Mouse (Mus musculus) stomach, postnatal 0 days (tissue): ENCODE measurements around the gene Gm10643. TPM values are rescaled to one million over a fixed set of nuclear protein-coding genes. Genes with fewer than 3 reads are reported as not detected.

Experiments used
- ATAC-seq: fragments of 200-750 bp; cut with Nextera tagmentation; 2 replicates; pipeline ENCODE4 v1.8.0; 2017; ENCODE audit not compliant: low FRiP score, low TSS enrichment
- DNase-seq: peaks from one replicate; pipeline ENCODE4 v3.0.0-alpha.2; 2016; ENCODE audit warnings: low spot score
- H3K27ac ChIP-seq: fragments of 300-500 bp; sonication (generic); replicated peaks from 2 replicates; pipeline ENCODE4 v1.5.1; 2014; ENCODE audit warnings: mild to moderate bottlenecking, control low read depth
- H3K27me3 ChIP-seq: fragments of 300-500 bp; sonication (generic); 2 replicates; pipeline ENCODE4 v1.6.1; 2014; ENCODE audit warnings: low read length; ENCODE audit not compliant: control insufficient read depth, insufficient read depth
- H3K36me3 ChIP-seq: fragments of 300-500 bp; sonication (generic); 2 replicates; pipeline ENCODE4 v1.6.1; 2014; ENCODE audit warnings: low read length, mixed read lengths; ENCODE audit not compliant: control insufficient read depth, insufficient read depth
- H3K4me1 ChIP-seq: fragments of 300-500 bp; sonication (generic); replicated peaks from 2 replicates; pipeline ENCODE4 v1.6.1; 2014; ENCODE audit warnings: antibody characterized with exemption; ENCODE audit not compliant: control insufficient read depth, insufficient read depth
- H3K4me2 ChIP-seq: fragments of 300-500 bp; sonication (generic); replicated peaks from 2 replicates; pipeline ENCODE4 v1.6.1; 2014; ENCODE audit warnings: low read depth, mild to moderate bottlenecking, control low read depth, moderate library complexity
- H3K4me3 ChIP-seq: fragments of 300-500 bp; sonication (generic); 2 replicates; pipeline ENCODE4 v1.5.1; 2014; ENCODE audit warnings: low read depth, low read length, control low read depth
- H3K9ac ChIP-seq: fragments of 300-500 bp; sonication (generic); 2 replicates; pipeline ENCODE4 v1.6.1; 2014; ENCODE audit warnings: mild to moderate bottlenecking, low read length, control low read depth, mixed read lengths
- H3K9me3 ChIP-seq: fragments of 300-500 bp; sonication (generic); 2 replicates; pipeline ENCODE4 v1.6.1; 2016; ENCODE audit warnings: low read length; ENCODE audit not compliant: control insufficient read depth
- CTCF ChIP-seq: IDR thresholded peaks from 2 replicates; pipeline ENCODE4 v1.5.1; 2016; ENCODE audit warnings: antibody characterized with exemption, low read depth, mild to moderate bottlenecking, moderate library complexity
- EP300 ChIP-seq: optimal IDR thresholded peaks from 2 replicates; pipeline ENCODE3; 2016; ENCODE audit warnings: antibody characterized with exemption
- WGBS: fragments of 180-500 bp; shearing (Covaris S2); extraction: QIAGEN DNeasy Blood & Tissue Kit; methylation state at CpG from one replicate; pipeline ENCODE4 v1.1.7; 2014; 5-methylcytosine and 5-hydroxymethylcytosine counted together
- polyA plus RNA-seq: library from polyadenylated mRNA; unstranded; fragments of >200 nt; fragmentation: Nextera tagmentation; extraction: Ambion mirVana; gene quantifications from 2 replicates; pipeline ENCODE4 v1.2.1, GENCODE M21; 2015

Gm10643 gene
- polyA plus RNA-seq, 1 experiment from 2014 or later = 0.96 TPM

DNA sequence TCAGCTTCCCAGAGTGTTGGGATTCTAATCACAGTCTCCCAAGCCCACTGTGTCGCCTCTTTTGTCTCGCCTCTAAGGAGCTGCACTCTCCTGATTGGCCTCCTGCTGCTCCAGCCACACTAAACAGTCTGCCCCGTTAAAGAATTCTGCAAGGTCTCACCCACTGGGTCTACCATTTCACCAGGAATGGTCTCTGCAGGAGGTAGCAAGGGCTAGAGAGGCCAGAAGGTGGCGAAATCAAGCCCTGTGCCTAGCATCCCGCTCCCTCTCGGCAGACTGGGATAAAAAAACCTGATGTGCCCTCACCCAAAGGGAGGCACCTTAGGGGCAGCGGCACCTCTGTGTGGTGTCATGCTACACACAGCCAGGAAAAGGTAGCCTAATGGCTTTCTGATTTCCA is 20.8 kb downstream of the Gm10643 start:
- Histone ChIP-seq H3K9me3 (no peaks in the 10 kb centered on the region), H3K27ac (no peak overlapping the region), H3K27me3 (peaks cover 4% of the 10 kb centered on the region; the same call in 1 of the 2 replicates), H3K4me2 (no peak overlapping the region), H3K36me3 (no peaks in the 10 kb centered on the region), H3K4me3 (no peak overlapping the region), H3K9ac (no peak overlapping the region), H3K4me1 (no peaks in the 10 kb centered on the region)
- DNase-seq (no peak), ATAC-seq (no peak)
- 17% methylated on average over 7 of the region's 7 CpGs for WGBS
- no peak for TF ChIP-seq EP300
- TF ChIP-seq CTCF = peak; percentile 35

- WGBS = 33% methylated on average over 12 of the region's 12 CpGs
- Histone ChIP-seq H3K36me3 (no peaks in the 10 kb centered on the region), H3K9ac (no peak overlapping the region), H3K9me3 (no peaks in the 10 kb centered on the region), H3K4me2 (peak overlapping the region; percentile 61), H3K27ac (no peak overlapping the region), H3K27me3 (peaks cover 4% of the 10 kb centered on the region; the same call in 1 of the 2 replicates), H3K4me3 (no peak overlapping the region), H3K4me1 (no peaks in the 10 kb centered on the region)
- no peak for DNase-seq
- no peak for ATAC-seq
- TF ChIP-seq EP300 (no peak), CTCF (no peak)
Measured at GRCm38 (mm10) chr8:84042948-84043342, 22.0 kb downstream of the Gm10643 start.

- WGBS = 7% methylated on average over 40 of the region's 40 CpGs
- TF ChIP-seq CTCF (peak; percentile 82), EP300 (no peak)
- ATAC-seq (peak; percentile 82), DNase-seq (peak; percentile 74)
- 0 out of 2 replicates have a peak within 1 kb of the TSS, but pooled peaks have one; percentile 23 for H3K9ac ChIP-seq
- peak within 1 kb of the TSS; percentile 61 for H3K4me2 ChIP-seq
- no peaks in the 10 kb centered on the region for H3K9me3 ChIP-seq
- H3K4me1 ChIP-seq = no peaks in the 10 kb centered on the region
- no peaks in the 10 kb centered on the region for H3K36me3 ChIP-seq
- peak within 1 kb of the TSS; percentile 32 for H3K4me3 ChIP-seq
- H3K27ac ChIP-seq = no peak within 1 kb of the TSS
- peaks cover 4% of the 10 kb centered on the region; the same call in 1 of the 2 replicates for H3K27me3 ChIP-seq
Measured at GRCm38 (mm10) chr8:84042066-84042947, 22.6 kb downstream of the Gm10643 start, which contains the start of gene Il27ra. Gene Il27ra (minus strand): TSS chr8:84042589.

- no peak overlapping the region for H3K4me3 ChIP-seq
- H3K27me3 ChIP-seq = no peaks in the 10 kb centered on the region; the same call in 1 of the 2 replicates
- no peaks in the 10 kb centered on the region for H3K9me3 ChIP-seq
- no peaks in the 10 kb centered on the region for H3K36me3 ChIP-seq
- TF ChIP-seq CTCF = peak; percentile 94
- no peak for TF ChIP-seq EP300
- ATAC-seq (peak; percentile 38; the same call in 1 of the 2 replicates), DNase-seq (peak; percentile 76)
- no peak overlapping the region for H3K27ac ChIP-seq
- no peak overlapping the region for H3K9ac ChIP-seq
- WGBS = 1% methylated on average over 5 of the region's 5 CpGs
- H3K4me1 ChIP-seq = no peaks in the 10 kb centered on the region
- H3K4me2 ChIP-seq = no peak overlapping the region
Measured at GRCm38 (mm10) chr8:84039050-84039449, 25.9 kb downstream of the Gm10643 start.

DNA sequence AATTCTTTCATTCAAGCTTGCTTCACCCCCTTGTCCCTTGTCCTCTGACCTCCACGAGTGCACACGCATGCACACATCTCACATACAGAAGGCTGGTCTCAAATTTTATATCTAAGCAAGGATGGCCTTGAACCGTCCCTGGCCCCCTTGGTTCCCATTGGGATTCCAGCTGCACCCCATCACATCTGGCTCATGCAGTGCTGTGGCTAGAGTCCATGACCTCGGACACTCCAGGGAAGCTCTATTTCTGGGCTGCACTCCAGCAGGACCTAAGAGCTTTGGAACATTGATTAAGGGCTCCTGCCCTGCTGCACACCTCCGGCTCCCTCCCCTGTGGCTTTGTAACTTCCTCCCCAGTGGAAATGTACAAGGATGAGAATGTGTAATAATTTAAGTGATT is 26.9 kb downstream of the Gm10643 start:
- no peak for ATAC-seq
- no peak overlapping the region for H3K4me2 ChIP-seq
- no peak for TF ChIP-seq CTCF
- no peak for TF ChIP-seq EP300
- H3K36me3 ChIP-seq = no peaks in the 10 kb centered on the region
- 52% methylated on average over 5 of the region's 5 CpGs for WGBS
- DNase-seq = no peak
- H3K9ac ChIP-seq = no peak overlapping the region
- no peaks in the 10 kb centered on the region for H3K27me3 ChIP-seq
- no peaks in the 10 kb centered on the region for H3K4me1 ChIP-seq
- no peak overlapping the region for H3K4me3 ChIP-seq
- H3K9me3 ChIP-seq = no peaks in the 10 kb centered on the region
- no peak overlapping the region for H3K27ac ChIP-seq

DNA sequence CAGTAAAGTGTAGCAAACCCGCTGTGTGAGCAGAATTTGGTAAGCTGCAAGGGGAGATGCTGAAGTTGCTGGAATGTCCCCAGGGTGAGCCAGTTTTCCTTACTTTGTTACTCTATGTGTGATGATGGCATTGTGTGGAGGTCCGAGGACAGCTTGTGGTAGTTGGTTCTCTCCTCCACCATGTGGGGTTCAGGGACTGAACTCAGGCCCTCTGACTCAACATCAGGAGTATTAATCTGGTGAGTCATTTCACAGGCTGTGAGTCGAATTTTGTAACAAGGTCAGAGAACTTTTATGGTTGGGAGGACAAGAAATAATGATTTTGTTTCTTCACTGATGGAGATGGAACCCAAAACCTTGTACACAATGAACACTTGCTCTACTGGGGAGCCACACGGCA is 32.2 kb downstream of the Gm10643 start:
- ATAC-seq = no peak
- Histone ChIP-seq H3K4me2 (no peak overlapping the region), H3K4me1 (no peaks in the 10 kb centered on the region), H3K9me3 (no peaks in the 10 kb centered on the region), H3K36me3 (no peaks in the 10 kb centered on the region), H3K9ac (no peak overlapping the region), H3K27me3 (no peaks in the 10 kb centered on the region), H3K27ac (no peak overlapping the region), H3K4me3 (no peak overlapping the region)
- TF ChIP-seq EP300 = no peak
- no peak for TF ChIP-seq CTCF
- DNase-seq = no peak
- 74% methylated on average over 4 of the region's 4 CpGs for WGBS
